Mouse (Mus musculus) neural tube, embryonic 14.5 days (tissue): ENCODE results near the gene Tiam1. TPM values are rescaled to one million over a fixed set of nuclear protein-coding genes. Genes with fewer than 3 reads are reported as not detected.

ENCODE experiments used
- ATAC-seq: fragments of 200-750 bp; cut with Nextera tagmentation; 2 replicates; pipeline ENCODE4 v1.8.0; 2017; ENCODE audit warnings: low read depth, mild to moderate bottlenecking, moderate TSS enrichment, moderate library complexity
- H3K27ac ChIP-seq: fragments of 300-500 bp; sonication (generic); 2 replicates; pipeline ENCODE4 v1.5.1; 2014; ENCODE audit warnings: low read depth, mild to moderate bottlenecking, control low read depth, low read length, moderate library complexity, mixed read lengths
- H3K27me3 ChIP-seq: fragments of 300-500 bp; sonication (generic); 2 replicates; pipeline ENCODE4 v1.6.1; 2014; ENCODE audit warnings: low read length; ENCODE audit not compliant: control insufficient read depth, insufficient read depth
- H3K36me3 ChIP-seq: fragments of 300-500 bp; sonication (generic); 2 replicates; pipeline ENCODE4 v1.6.1; 2014; ENCODE audit warnings: low read length, mixed read lengths; ENCODE audit not compliant: control insufficient read depth, insufficient read depth
- H3K4me1 ChIP-seq: fragments of 300-500 bp; sonication (generic); 2 replicates; pipeline ENCODE4 v1.6.1; 2014; ENCODE audit warnings: low read length; ENCODE audit not compliant: control insufficient read depth, insufficient read depth
- H3K4me2 ChIP-seq: fragments of 300-500 bp; sonication (generic); 2 replicates; pipeline ENCODE4 v1.6.1; 2014; ENCODE audit warnings: mild to moderate bottlenecking, low read depth, low read length, control low read depth
- H3K4me3 ChIP-seq: fragments of 300-500 bp; sonication (generic); 2 replicates; pipeline ENCODE4 v1.5.1; 2014; ENCODE audit warnings: low read depth, low read length, control low read depth, mixed read lengths
- H3K9ac ChIP-seq: fragments of 300-500 bp; sonication (generic); replicated peaks from 2 replicates; pipeline ENCODE4 v1.6.1; 2014; ENCODE audit warnings: low read depth, mild to moderate bottlenecking, control low read depth, low read length, mixed read lengths
- H3K9me3 ChIP-seq: fragments of 300-500 bp; sonication (generic); 2 replicates; pipeline ENCODE4 v1.6.1; 2016; ENCODE audit warnings: low read length; ENCODE audit not compliant: control insufficient read depth
- WGBS: fragments of 180-500 bp; shearing (Covaris S2); extraction: QIAGEN DNeasy Blood & Tissue Kit; methylation state at CpG from one replicate; pipeline ENCODE4 v1.1.7; 2014; 5-methylcytosine and 5-hydroxymethylcytosine counted together
- polyA plus RNA-seq: library from polyadenylated mRNA; unstranded; fragments of >200 nt; fragmentation: Nextera tagmentation; extraction: Ambion mirVana; gene quantifications from 2 replicates; pipeline ENCODE4 v1.2.1, GENCODE M21; 2014

Tiam1 gene
- polyA plus RNA-seq, 1 experiment from 2014 or later = 34.8 TPM

DNA sequence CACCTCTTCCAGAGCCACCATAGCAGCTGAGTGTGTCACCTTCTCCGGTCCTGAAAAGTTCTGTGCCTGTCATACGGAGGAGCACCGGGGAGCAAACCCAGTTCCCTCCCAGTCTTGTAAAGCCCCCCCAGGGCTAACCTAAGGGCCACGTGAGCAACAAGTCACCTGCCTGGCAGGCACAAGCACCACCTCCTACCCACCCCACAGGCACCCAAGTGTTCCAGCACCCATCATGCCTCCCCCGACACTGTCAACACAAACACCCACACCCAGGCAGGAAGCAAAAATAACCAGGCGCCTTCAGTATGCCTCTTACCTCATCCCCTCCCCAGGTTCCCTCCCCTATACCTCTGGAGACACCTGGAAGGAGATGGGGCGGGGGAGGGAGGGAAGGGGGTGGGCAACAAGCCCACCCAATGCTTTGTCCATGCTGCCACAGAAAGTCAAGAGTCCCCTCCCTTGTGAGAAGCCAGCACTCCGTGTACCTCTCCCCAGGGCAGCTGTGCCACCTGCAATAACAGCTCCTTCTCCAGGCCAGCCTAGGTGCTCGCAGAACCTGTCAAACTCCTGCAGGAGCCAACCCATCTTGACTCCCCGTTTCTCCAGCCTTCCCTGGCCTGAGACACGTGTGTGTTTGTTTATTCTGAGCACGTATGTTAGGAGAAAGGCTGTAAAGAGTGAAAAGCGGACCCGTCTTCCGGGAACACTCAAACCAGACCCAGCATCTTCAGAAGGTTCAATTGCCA, 38.7 kb downstream of the Tiam1 start:
- H3K9me3 ChIP-seq = no peaks in the 10 kb centered on the region
- H3K27me3 ChIP-seq = no peaks in the 10 kb centered on the region
- H3K27ac ChIP-seq = no peak overlapping the region
- H3K36me3 ChIP-seq = no peaks in the 10 kb centered on the region
- H3K9ac ChIP-seq = no peak overlapping the region
- no peaks in the 10 kb centered on the region for H3K4me1 ChIP-seq
- WGBS = 74% methylated on average over 15 of the region's 15 CpGs
- H3K4me2 ChIP-seq = no peak overlapping the region
- no peak overlapping the region for H3K4me3 ChIP-seq
- ATAC-seq = no peak

GRCm38 (mm10) chr16:90103726-90104125, 39.8 kb downstream of the Tiam1 start:
- no peak for ATAC-seq
- no peak overlapping the region for H3K4me3 ChIP-seq
- H3K9ac ChIP-seq = no peak overlapping the region
- no peak overlapping the region for H3K27ac ChIP-seq
- 89% methylated on average over 2 of the region's 2 CpGs for WGBS
- no peaks in the 10 kb centered on the region for H3K9me3 ChIP-seq
- H3K4me2 ChIP-seq = no peak overlapping the region
- H3K36me3 ChIP-seq = no peaks in the 10 kb centered on the region
- H3K27me3 ChIP-seq = no peaks in the 10 kb centered on the region
- no peaks in the 10 kb centered on the region for H3K4me1 ChIP-seq

GRCm38 (mm10) chr16:90102596-90102995, 41.0 kb downstream of the Tiam1 start:
- H3K27me3 ChIP-seq = no peaks in the 10 kb centered on the region
- no peak overlapping the region for H3K4me3 ChIP-seq
- no peak overlapping the region for H3K4me2 ChIP-seq
- no peak overlapping the region for H3K9ac ChIP-seq
- ATAC-seq = no peak
- no peak overlapping the region for H3K27ac ChIP-seq
- H3K4me1 ChIP-seq = no peaks in the 10 kb centered on the region
- H3K9me3 ChIP-seq = no peaks in the 10 kb centered on the region
- H3K36me3 ChIP-seq = no peaks in the 10 kb centered on the region
- 89% methylated on average over 7 of the region's 7 CpGs for WGBS

DNA sequence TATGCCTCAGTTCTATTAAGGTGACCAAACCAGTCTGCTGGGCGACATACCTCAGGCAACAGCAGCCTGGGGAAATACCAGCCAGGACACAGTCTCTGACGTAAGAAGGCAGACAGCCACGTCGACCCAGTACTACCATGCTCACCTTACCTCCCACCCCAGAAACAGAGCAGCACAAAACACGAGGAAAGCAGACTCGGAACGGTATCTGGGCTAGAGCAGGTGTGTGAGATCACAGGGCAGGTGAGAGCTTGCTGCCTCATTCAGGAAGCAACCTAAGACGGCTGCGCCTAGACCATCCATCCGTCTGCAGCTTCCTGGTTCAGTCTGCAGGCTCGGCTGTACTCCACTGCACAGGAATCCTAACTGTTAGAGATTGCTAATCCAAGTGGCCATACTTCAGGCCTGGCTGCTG, 45.4 kb downstream of the Tiam1 start:
- no peak overlapping the region for H3K4me2 ChIP-seq
- no peak overlapping the region for H3K9ac ChIP-seq
- H3K36me3 ChIP-seq = no peaks in the 10 kb centered on the region
- H3K27ac ChIP-seq = no peak overlapping the region
- H3K4me1 ChIP-seq = no peaks in the 10 kb centered on the region
- no peak overlapping the region for H3K4me3 ChIP-seq
- no peaks in the 10 kb centered on the region for H3K9me3 ChIP-seq
- ATAC-seq = no peak
- WGBS = 92% methylated on average over 11 of the region's 11 CpGs
- H3K27me3 ChIP-seq = no peaks in the 10 kb centered on the region

- H3K9ac ChIP-seq = no peak overlapping the region
- no peaks in the 10 kb centered on the region for H3K9me3 ChIP-seq
- no peak overlapping the region for H3K4me3 ChIP-seq
- no peak overlapping the region for H3K27ac ChIP-seq
- H3K4me2 ChIP-seq = no peak overlapping the region
- 95% methylated on average over 3 of the region's 3 CpGs for WGBS
- H3K4me1 ChIP-seq = no peaks in the 10 kb centered on the region
- no peaks in the 10 kb centered on the region for H3K27me3 ChIP-seq
- no peak for ATAC-seq
- H3K36me3 ChIP-seq = no peaks in the 10 kb centered on the region
These were observed 45.8 kb downstream of the Tiam1 start for GRCm38 (mm10) chr16:90097769-90098168.

DNA sequence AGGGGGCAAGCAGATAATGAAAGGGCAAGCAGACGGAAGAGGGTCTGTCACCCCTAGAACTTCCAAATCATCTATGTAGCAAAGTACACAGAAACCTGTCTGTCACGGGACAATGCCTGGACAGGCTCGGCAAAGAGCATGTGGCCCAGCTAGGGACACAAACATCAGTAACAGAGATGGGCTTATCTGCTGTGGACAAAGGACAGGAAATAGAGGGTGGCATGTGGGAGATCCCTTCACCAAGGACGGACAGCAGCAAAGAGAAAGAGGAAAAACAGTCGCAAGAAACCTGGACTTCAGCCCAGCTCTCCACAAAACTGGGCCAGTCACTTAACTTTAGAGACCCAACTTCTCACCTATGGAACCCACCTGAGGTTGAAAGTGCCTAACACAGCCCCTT, 47.6 kb downstream of the Tiam1 start:
- no peak overlapping the region for H3K4me2 ChIP-seq
- H3K27me3 ChIP-seq = no peaks in the 10 kb centered on the region
- H3K4me3 ChIP-seq = no peak overlapping the region
- no peaks in the 10 kb centered on the region for H3K36me3 ChIP-seq
- 79% methylated on average over 5 of the region's 5 CpGs for WGBS
- no peak for ATAC-seq
- no peaks in the 10 kb centered on the region for H3K4me1 ChIP-seq
- no peaks in the 10 kb centered on the region for H3K9me3 ChIP-seq
- H3K9ac ChIP-seq = no peak overlapping the region
- no peak overlapping the region for H3K27ac ChIP-seq

GRCm38 (mm10) chr16:90093015-90093414, 50.6 kb downstream of the Tiam1 start:
- no peak for ATAC-seq
- H3K9ac ChIP-seq = no peak overlapping the region

DNA sequence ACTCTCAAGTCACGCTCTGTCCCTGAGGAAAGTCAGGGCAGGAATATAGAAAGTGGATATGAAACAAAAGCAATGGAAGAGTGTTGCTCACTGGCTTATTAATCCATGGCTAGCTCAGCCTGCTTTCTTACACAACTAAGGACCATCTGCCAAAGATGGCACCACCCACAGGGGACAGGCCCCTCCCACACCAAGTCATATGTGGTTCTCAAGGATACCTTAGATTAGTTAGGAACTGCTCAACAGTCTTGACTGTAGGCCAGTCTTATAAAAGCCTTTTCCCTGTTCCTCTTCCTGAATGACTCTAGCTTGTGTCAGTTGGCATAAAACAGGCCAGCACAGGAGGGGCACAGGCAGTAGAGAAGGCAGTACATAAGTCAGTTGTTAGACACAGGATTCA, 51.7 kb downstream of the Tiam1 start:
- Histone ChIP-seq H3K36me3 (no peaks in the 10 kb centered on the region), H3K9ac (no peak overlapping the region), H3K9me3 (no peaks in the 10 kb centered on the region), H3K4me3 (no peak overlapping the region), H3K4me1 (no peaks in the 10 kb centered on the region), H3K27ac (no peak overlapping the region), H3K4me2 (no peak overlapping the region), H3K27me3 (no peaks in the 10 kb centered on the region)
- 89% methylated on average over 1 of the region's 1 CpGs for WGBS
- no peak for ATAC-seq

More at GRCm38 (mm10) chr16:90093015-90093414, 50.6 kb downstream of the Tiam1 start:
- no peak overlapping the region for H3K4me2 ChIP-seq
- H3K4me3 ChIP-seq = no peak overlapping the region
- 86% methylated on average over 9 of the region's 9 CpGs for WGBS
- no peaks in the 10 kb centered on the region for H3K4me1 ChIP-seq
- H3K27ac ChIP-seq = no peak overlapping the region
- H3K27me3 ChIP-seq = no peaks in the 10 kb centered on the region
- H3K9me3 ChIP-seq = no peaks in the 10 kb centered on the region
- H3K36me3 ChIP-seq = no peaks in the 10 kb centered on the region

GRCm38 (mm10) chr16:90091112-90091720, 52.4 kb downstream of the Tiam1 start:
- H3K27me3 ChIP-seq = no peaks in the 10 kb centered on the region
- ATAC-seq = no peak
- no peak overlapping the region for H3K27ac ChIP-seq
- no peak overlapping the region for H3K4me3 ChIP-seq
- no peaks in the 10 kb centered on the region for H3K4me1 ChIP-seq
- H3K4me2 ChIP-seq = no peak overlapping the region
- no peaks in the 10 kb centered on the region for H3K9me3 ChIP-seq
- no peak overlapping the region for H3K9ac ChIP-seq
- H3K36me3 ChIP-seq = no peaks in the 10 kb centered on the region
- 91% methylated on average over 11 of the region's 11 CpGs for WGBS
